8 mouse cellular contexts compared by ENCODE assay signal in genomic region chr17:26123267-26123684, GRCm38 (mm10). TPM values are rescaled to one million over a fixed set of nuclear protein-coding genes. Genes with fewer than 3 reads are reported as not detected.
DNase-seq lines count a peak whose midpoint lies in the region; ATAC-seq lines count a peak whose summit lies in the region.

Mrpl28 (plus strand) TSS chr17:26123500.

- peaks cover 32% of the 10 kb centered on the region for H3K36me3 ChIP-seq in intestine, embryonic 14.5 days (ENCODE audit: control insufficient read depth, insufficient read depth, low read length)

- peak; percentile 83 for ATAC-seq in intestine, embryonic 14.5 days (replicated peaks; ENCODE audit: low FRiP score, low TSS enrichment, low read depth)

- H3K9me3 ChIP-seq in intestine, embryonic 14.5 days (ENCODE audit: control insufficient read depth, low read length) = no peaks in the 10 kb centered on the region

- H3K4me2 ChIP-seq in intestine, embryonic 14.5 days (ENCODE audit: low read length) = peak within 1 kb of the TSS; percentile 62

- peak; percentile 78 to 82 for DNase-seq in adrenal gland, adult 18-20 months (ENCODE audit: low spot score in 2 of 2)
- peak; percentile 98 for DNase-seq in embryo, embryonic 11 days
- peak; percentile 91 for DNase-seq in gastrocnemius, postnatal 25 days
- peak; percentile 96 for DNase-seq in intestine, embryonic 14.5 days (ENCODE audit: low spot score)
- peak; percentile 94 to 95 for DNase-seq in left cerebral cortex, postnatal 14 days (ENCODE audit: low spot score in 2 of 2)
- peak; percentile 99 for DNase-seq in mesoderm, embryonic 11.5 days (ENCODE audit: low read depth, low spot score)
- DNase-seq in right cerebral cortex, postnatal 36 days (ENCODE audit: low spot score in 2 of 2) = peak; percentile 82 to 85
- peak; percentile 90 for DNase-seq in yolk sac, embryonic 10.5 days (ENCODE audit: low spot score)

- H3K27me3 ChIP-seq in intestine, embryonic 14.5 days (replicated peaks; ENCODE audit: control insufficient read depth, insufficient read depth, low read length) = no peaks in the 10 kb centered on the region

- H3K4me3 ChIP-seq in intestine, embryonic 14.5 days (ENCODE audit: low read depth, low read length) = peak within 1 kb of the TSS; percentile 95

- peak within 1 kb of the TSS; percentile 8; the same call in 1 of the 2 replicates for H3K27ac ChIP-seq in intestine, embryonic 14.5 days (ENCODE audit: low read depth)

- intact Hi-C loops in left cerebral cortex, postnatal 14 days (cut with DNase I) = no loop called here

- peaks cover 12% of the 10 kb centered on the region for H3K4me1 ChIP-seq in intestine, embryonic 14.5 days (replicated peaks; ENCODE audit: control insufficient read depth, insufficient read depth, low read length)

- WGBS in intestine, embryonic 14.5 days = under 1% methylated on average over 32 of the region's 32 CpGs

- H3K9ac ChIP-seq in intestine, embryonic 14.5 days (ENCODE audit: low read length) = peak within 1 kb of the TSS; percentile 61

RNA-seq across cellular contexts. Expression of gene Mrpl28, which starts in this region (rescaled TPM):
- 10 to 100 TPM; 84.1 to 87.5 TPM for total RNA-seq in adrenal gland, adult 18-20 months (2021)
- 10 to 100 TPM; 62.0 to 62.3 TPM for total RNA-seq in gastrocnemius, postnatal 25 days (2021)
- polyA plus RNA-seq in intestine, embryonic 14.5 days (2014; fragmentation: Nextera tagmentation; extraction: Ambion mirVana) = 235 and 241 TPM in 2 replicates
- 10 to 100 TPM; 70.1 to 70.5 TPM for total RNA-seq in left cerebral cortex, postnatal 14 days (2021)

Comparison
In these comparisons a context has a peak if more than half of its experiments do, and no peak if none do; other contexts are left out.
1. Peak in every context shown above with its lines: DNase-seq, ATAC-seq, H3K4me3 ChIP-seq and H3K27ac ChIP-seq.